In genomic region chr15:87334430-87334829, GRCm38 (mm10) we compare ENCODE assay signal across 12 mouse cellular contexts.
DNase-seq lines count a peak whose midpoint lies in the region; ATAC-seq and TF ChIP-seq lines count a peak whose summit lies in the region.
"Had no signal": no experiment of that assay in that cellular context is flagged by ENCODE, and none has a peak within 500 bp of the region (broad histone marks: within the 10 kb centered on the region; RNA-seq: fewer than 3 reads in every experiment).

No protein-coding gene starts in this region.

- no peak for TF ChIP-seq POLR2A in testis, adult 2 months (IDR thresholded peaks at IDR 0.05; ENCODE audit: control insufficient read depth, low read depth, low read length)

- DNase-seq in heart, postnatal 4 days, result peak; percentile 6
- DNase-seq in heart, embryonic 10.5 days (ENCODE audit: low spot score), result no peak
- no peak for DNase-seq in midbrain, postnatal 0 days (ENCODE audit: low spot score)
- peak; percentile 68 for DNase-seq in ZHBTc4 (ENCODE audit: low read depth, low spot score)
- DNase-seq in cerebellum, adult 11 months, result no peak
- DNase-seq: adrenal gland, postnatal 10 days; midbrain, embryonic 14.5 days; thymus, postnatal 14 days had no signal

- H3K27me3 ChIP-seq in heart, embryonic 10.5 days (ENCODE audit: insufficient read depth, poor library complexity, severe bottlenecking), result no peaks in the 10 kb centered on the region
- no peaks in the 10 kb centered on the region for H3K27me3 ChIP-seq in midbrain, postnatal 0 days (ENCODE audit: insufficient read depth, low read length)
- H3K27me3 ChIP-seq in midbrain, embryonic 15.5 days (replicated peaks), result no peaks in the 10 kb centered on the region
- no peaks in the 10 kb centered on the region for H3K27me3 ChIP-seq in testis, adult 2 months (ENCODE audit: control insufficient read depth, insufficient read depth, low read length)
- H3K27me3 ChIP-seq: lung, embryonic 15.5 days had no signal

- H3K4me2 ChIP-seq in midbrain, postnatal 0 days (ENCODE audit: low read depth, low read length, poor library complexity, severe bottlenecking), result no peak overlapping the region
- no peak overlapping the region for H3K4me2 ChIP-seq in midbrain, embryonic 15.5 days
- H3K4me2 ChIP-seq: lung, embryonic 15.5 days had no signal

- no peak overlapping the region for H3K9ac ChIP-seq in midbrain, postnatal 0 days (replicated peaks; ENCODE audit: low read length, poor library complexity, severe bottlenecking)
- H3K9ac ChIP-seq in midbrain, embryonic 15.5 days, result no peak overlapping the region
- H3K9ac ChIP-seq: lung, embryonic 15.5 days had no signal

- H3K36me3 ChIP-seq in heart, embryonic 10.5 days, result no peaks in the 10 kb centered on the region
- H3K36me3 ChIP-seq in midbrain, postnatal 0 days (ENCODE audit: insufficient read depth, low read length), result no peaks in the 10 kb centered on the region
- no peaks in the 10 kb centered on the region for H3K36me3 ChIP-seq in midbrain, embryonic 15.5 days (replicated peaks)
- H3K36me3 ChIP-seq in testis, adult 2 months (ENCODE audit: control insufficient read depth, insufficient read depth, low read length), result no peaks in the 10 kb centered on the region
- H3K36me3 ChIP-seq: lung, embryonic 15.5 days had no signal

- no peak for ATAC-seq in midbrain, postnatal 0 days (ENCODE audit: low FRiP score)
- ATAC-seq in midbrain, embryonic 15.5 days (replicated peaks), result no peak
- ATAC-seq in inflammation-experienced regulatory T-cells, adult 6 months, result no peak

- H3K9me3 ChIP-seq in heart, embryonic 10.5 days, result no peaks in the 10 kb centered on the region
- no peaks in the 10 kb centered on the region for H3K9me3 ChIP-seq in midbrain, postnatal 0 days (ENCODE audit: low read length)
- no peaks in the 10 kb centered on the region for H3K9me3 ChIP-seq in midbrain, embryonic 15.5 days
- H3K9me3 ChIP-seq: lung, embryonic 15.5 days had no signal

- peak; percentile 36; the same call in 1 of the 2 replicates for TF ChIP-seq CTCF in midbrain, postnatal 0 days (IDR thresholded peaks at IDR 0.05)
- TF ChIP-seq CTCF in testis, adult 2 months (IDR thresholded peaks at IDR 0.05; ENCODE audit: control insufficient read depth, insufficient read depth, insufficient replicate concordance, low read depth, low read length), result peak; percentile 69

- no peak overlapping the region for H3K4me3 ChIP-seq in heart, embryonic 10.5 days
- H3K4me3 ChIP-seq in midbrain, postnatal 0 days (ENCODE audit: low read depth, low read length), result no peak overlapping the region
- H3K4me3 ChIP-seq in midbrain, embryonic 15.5 days, result no peak overlapping the region
- H3K4me3 ChIP-seq in testis, adult 2 months (ENCODE audit: control insufficient read depth, low read depth, low read length), result no peak overlapping the region
- H3K4me3 ChIP-seq: lung, embryonic 15.5 days had no signal

- 64% methylated on average over 4 of the region's 4 CpGs for WGBS in heart, embryonic 10.5 days
- 77% methylated on average over 4 of the region's 4 CpGs for WGBS in midbrain, postnatal 0 days
- 71% methylated on average over 4 of the region's 4 CpGs for WGBS in midbrain, embryonic 15.5 days

- no peaks in the 10 kb centered on the region for H3K4me1 ChIP-seq in heart, embryonic 10.5 days
- no peaks in the 10 kb centered on the region for H3K4me1 ChIP-seq in midbrain, postnatal 0 days (ENCODE audit: insufficient read depth, low read length)
- peaks cover 10% of the 10 kb centered on the region for H3K4me1 ChIP-seq in midbrain, embryonic 15.5 days
- H3K4me1 ChIP-seq in testis, adult 2 months (ENCODE audit: control insufficient read depth, insufficient read depth, low read length), result no peaks in the 10 kb centered on the region
- H3K4me1 ChIP-seq: lung, embryonic 15.5 days had no signal

- no peak overlapping the region for H3K27ac ChIP-seq in heart, embryonic 10.5 days
- H3K27ac ChIP-seq in midbrain, postnatal 0 days (ENCODE audit: low read depth, low read length), result no peak overlapping the region
- no peak overlapping the region for H3K27ac ChIP-seq in midbrain, embryonic 15.5 days
- no peak overlapping the region for H3K27ac ChIP-seq in testis, adult 2 months (ENCODE audit: control insufficient read depth, insufficient read depth, low read depth, low read length)
- H3K27ac ChIP-seq: lung, embryonic 15.5 days had no signal

Comparison
In these comparisons a context has a peak if more than half of its experiments do, and no peak if none do; other contexts are left out.
1. DNase-seq: peak in heart, postnatal 4 days (single experiment) and ZHBTc4 (single experiment); none in heart, embryonic 10.5 days (single experiment), midbrain, postnatal 0 days (single experiment) and cerebellum, adult 11 months (single experiment).